Mouse (Mus musculus): Measurements from ENCODE around the gene Slc37a3. TPM values are rescaled to one million over a fixed set of nuclear protein-coding genes. Genes with fewer than 3 reads are reported as not detected.
A peak's percentile ranks its signal among the peaks of the same experiment; 100 is the strongest.

The Slc37a3 gene
- polyA plus RNA-seq, 1 experiment from 2014 or later = 24.4 TPM

GRCm38 (mm10) chr6:39319061-39319761 lies 58.3 kb downstream of the Slc37a3 start:
- H3K9me3 ChIP-seq (ENCODE audit: low read length) = no peaks in the 10 kb centered on the region
- no peak overlapping the region for H3K4me3 ChIP-seq (ENCODE audit: low read depth, low read length)
- ATAC-seq (peak; percentile 92), DNase-seq (ENCODE audit: low spot score) (peak; percentile 89)
- no peaks in the 10 kb centered on the region for H3K27me3 ChIP-seq (replicated peaks; ENCODE audit: insufficient read depth, low read length)
- H3K9ac ChIP-seq (replicated peaks; ENCODE audit: low read depth) = no peak overlapping the region
- peak overlapping the region; percentile 5; the same call in 1 of the 2 replicates for H3K27ac ChIP-seq (ENCODE audit: low read length)
- H3K4me2 ChIP-seq (replicated peaks; ENCODE audit: low read depth, low read length) = no peak overlapping the region
- WGBS = 43% methylated on average over 12 of the region's 19 CpGs
- no peaks in the 10 kb centered on the region for H3K36me3 ChIP-seq (ENCODE audit: insufficient read depth, low read length)
- no peak for TF ChIP-seq CTCF (IDR thresholded peaks at IDR 0.05)
- no peak for TF ChIP-seq EP300 (IDR thresholded peaks at IDR 0.05)
- no peaks in the 10 kb centered on the region for H3K4me1 ChIP-seq (ENCODE audit: insufficient read depth, low read depth, low read length)

- Histone ChIP-seq H3K4me1 (ENCODE audit: insufficient read depth, low read depth, low read length) (no peaks in the 10 kb centered on the region), H3K4me2 (replicated peaks; ENCODE audit: low read depth, low read length) (no peak overlapping the region), H3K9ac (replicated peaks; ENCODE audit: low read depth) (no peak overlapping the region), H3K27ac (ENCODE audit: low read length) (no peak overlapping the region), H3K4me3 (ENCODE audit: low read depth, low read length) (no peak overlapping the region), H3K36me3 (ENCODE audit: insufficient read depth, low read length) (no peaks in the 10 kb centered on the region), H3K9me3 (ENCODE audit: low read length) (no peaks in the 10 kb centered on the region), H3K27me3 (replicated peaks; ENCODE audit: insufficient read depth, low read length) (no peaks in the 10 kb centered on the region)
- TF ChIP-seq CTCF (IDR thresholded peaks at IDR 0.05) (no peak), EP300 (IDR thresholded peaks at IDR 0.05) (no peak)
- ATAC-seq = no peak
- peak; percentile 33 for DNase-seq (ENCODE audit: low spot score)
- WGBS = 78% methylated on average over 2 of the region's 2 CpGs
These were observed 58.9 kb downstream of the Slc37a3 start for GRCm38 (mm10) chr6:39318631-39319010.

- no peak overlapping the region for H3K4me2 ChIP-seq (replicated peaks; ENCODE audit: low read depth, low read length)
- no peak for ATAC-seq
- no peak overlapping the region for H3K4me3 ChIP-seq (ENCODE audit: low read depth, low read length)
These were observed 59.4 kb downstream of the Slc37a3 start for GRCm38 (mm10) chr6:39317854-39318630.

GRCm38 (mm10) chr6:39316089-39316488 lies 61.4 kb downstream of the Slc37a3 start:
- ATAC-seq = no peak
- Histone ChIP-seq H3K4me3 (ENCODE audit: low read depth, low read length) (no peak overlapping the region), H3K27ac (ENCODE audit: low read length) (no peak overlapping the region), H3K4me2 (replicated peaks; ENCODE audit: low read depth, low read length) (no peak overlapping the region), H3K36me3 (ENCODE audit: insufficient read depth, low read length) (no peaks in the 10 kb centered on the region), H3K9ac (replicated peaks; ENCODE audit: low read depth) (no peak overlapping the region), H3K9me3 (ENCODE audit: low read length) (no peaks in the 10 kb centered on the region), H3K27me3 (replicated peaks; ENCODE audit: insufficient read depth, low read length) (no peaks in the 10 kb centered on the region), H3K4me1 (ENCODE audit: insufficient read depth, low read depth, low read length) (no peaks in the 10 kb centered on the region)
- whole genome bisulfite sequencing = 69% methylated on average over 6 of the region's 6 CpGs
- TF ChIP-seq EP300 (IDR thresholded peaks at IDR 0.05) = no peak
- no peak for TF ChIP-seq CTCF (IDR thresholded peaks at IDR 0.05)
- DNase-seq (ENCODE audit: low spot score) = no peak

More at GRCm38 (mm10) chr6:39317854-39318630, 59.4 kb downstream of the Slc37a3 start:
- Histone ChIP-seq H3K27me3 (replicated peaks; ENCODE audit: insufficient read depth, low read length) (no peaks in the 10 kb centered on the region), H3K9me3 (ENCODE audit: low read length) (no peaks in the 10 kb centered on the region), H3K4me1 (ENCODE audit: insufficient read depth, low read depth, low read length) (no peaks in the 10 kb centered on the region), H3K9ac (replicated peaks; ENCODE audit: low read depth) (no peak overlapping the region), H3K36me3 (ENCODE audit: insufficient read depth, low read length) (no peaks in the 10 kb centered on the region), H3K27ac (ENCODE audit: low read length) (no peak overlapping the region)
- TF ChIP-seq CTCF (IDR thresholded peaks at IDR 0.05) (no peak), EP300 (IDR thresholded peaks at IDR 0.05) (no peak)
- no peak for DNase-seq (ENCODE audit: low spot score)
- 80% methylated on average over 10 of the region's 10 CpGs for WGBS

- ATAC-seq = no peak
- H3K4me3 ChIP-seq (ENCODE audit: low read depth, low read length) = no peak overlapping the region
- WGBS = 79% methylated on average over 12 of the region's 12 CpGs
- no peak for DNase-seq (ENCODE audit: low spot score)
- no peak for TF ChIP-seq EP300 (IDR thresholded peaks at IDR 0.05)
- no peaks in the 10 kb centered on the region for H3K27me3 ChIP-seq (replicated peaks; ENCODE audit: insufficient read depth, low read length)
- no peaks in the 10 kb centered on the region for H3K9me3 ChIP-seq (ENCODE audit: low read length)
- no peaks in the 10 kb centered on the region for H3K4me1 ChIP-seq (ENCODE audit: insufficient read depth, low read depth, low read length)
- H3K27ac ChIP-seq (ENCODE audit: low read length) = no peak overlapping the region
- no peak overlapping the region for H3K4me2 ChIP-seq (replicated peaks; ENCODE audit: low read depth, low read length)
- H3K36me3 ChIP-seq (ENCODE audit: insufficient read depth, low read length) = no peaks in the 10 kb centered on the region
- H3K9ac ChIP-seq (replicated peaks; ENCODE audit: low read depth) = no peak overlapping the region
These were observed 63.0 kb downstream of the Slc37a3 start for GRCm38 (mm10) chr6:39314461-39314860.

GRCm38 (mm10) chr6:39311786-39312185 lies 65.7 kb downstream of the Slc37a3 start:
- WGBS = 73% methylated on average over 3 of the region's 3 CpGs
- Histone ChIP-seq H3K36me3 (ENCODE audit: insufficient read depth, low read length) (no peaks in the 10 kb centered on the region), H3K9me3 (ENCODE audit: low read length) (no peaks in the 10 kb centered on the region), H3K4me3 (ENCODE audit: low read depth, low read length) (no peak overlapping the region), H3K9ac (replicated peaks; ENCODE audit: low read depth) (no peak overlapping the region), H3K4me1 (ENCODE audit: insufficient read depth, low read depth, low read length) (no peaks in the 10 kb centered on the region), H3K27ac (ENCODE audit: low read length) (no peak overlapping the region), H3K27me3 (replicated peaks; ENCODE audit: insufficient read depth, low read length) (no peaks in the 10 kb centered on the region), H3K4me2 (replicated peaks; ENCODE audit: low read depth, low read length) (no peak overlapping the region)
- ATAC-seq (no peak), DNase-seq (ENCODE audit: low spot score) (no peak)
- no peak for TF ChIP-seq EP300 (IDR thresholded peaks at IDR 0.05)
- TF ChIP-seq CTCF (IDR thresholded peaks at IDR 0.05) = no peak

All from lung, postnatal 0 days (tissue).